Mouse (Mus musculus): ENCODE measurements around the gene Arhgap27.

The Arhgap27 gene

DNA sequence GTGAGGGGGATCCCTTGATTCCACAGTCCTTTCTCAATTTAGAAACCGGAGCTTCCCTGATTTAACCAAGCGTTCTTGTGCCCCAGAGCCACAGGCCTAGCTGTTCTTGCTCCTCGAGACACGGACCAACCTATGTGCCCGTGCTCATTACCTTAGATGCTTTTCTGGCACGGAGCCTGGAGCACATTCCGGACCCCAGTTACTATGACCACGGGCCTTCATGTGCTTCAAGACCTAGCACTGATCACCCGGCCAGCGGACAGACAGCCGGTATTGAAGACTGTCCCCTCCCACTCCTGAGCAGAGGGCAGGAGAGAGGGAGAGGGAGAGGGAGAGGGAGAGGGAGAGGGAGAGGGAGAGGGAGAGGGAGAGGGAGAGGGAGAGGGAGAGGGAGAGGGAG is 8.2 kb downstream of the Arhgap27 start:
- no peak for DNase-seq

DNA sequence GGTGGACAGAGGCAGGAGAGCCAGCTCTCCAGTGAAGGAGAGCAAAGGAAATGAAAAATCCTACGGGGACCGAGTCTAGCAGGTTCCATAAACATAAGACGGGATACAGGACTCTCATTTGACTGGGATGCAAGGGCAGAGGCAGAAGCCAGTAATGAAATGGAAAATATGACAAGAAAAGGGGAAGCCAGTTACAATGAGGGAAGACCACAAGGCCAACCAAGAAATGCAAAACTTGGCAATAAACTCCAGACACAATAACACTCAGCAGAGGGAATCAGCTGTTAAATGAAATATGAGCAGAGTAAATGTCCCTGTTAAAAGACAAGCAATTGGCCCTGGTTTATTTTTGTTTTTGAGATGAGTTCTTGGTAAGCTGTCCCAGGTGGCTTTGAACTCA is 9.5 kb downstream of the Arhgap27 start:
- no peak for DNase-seq

DNA sequence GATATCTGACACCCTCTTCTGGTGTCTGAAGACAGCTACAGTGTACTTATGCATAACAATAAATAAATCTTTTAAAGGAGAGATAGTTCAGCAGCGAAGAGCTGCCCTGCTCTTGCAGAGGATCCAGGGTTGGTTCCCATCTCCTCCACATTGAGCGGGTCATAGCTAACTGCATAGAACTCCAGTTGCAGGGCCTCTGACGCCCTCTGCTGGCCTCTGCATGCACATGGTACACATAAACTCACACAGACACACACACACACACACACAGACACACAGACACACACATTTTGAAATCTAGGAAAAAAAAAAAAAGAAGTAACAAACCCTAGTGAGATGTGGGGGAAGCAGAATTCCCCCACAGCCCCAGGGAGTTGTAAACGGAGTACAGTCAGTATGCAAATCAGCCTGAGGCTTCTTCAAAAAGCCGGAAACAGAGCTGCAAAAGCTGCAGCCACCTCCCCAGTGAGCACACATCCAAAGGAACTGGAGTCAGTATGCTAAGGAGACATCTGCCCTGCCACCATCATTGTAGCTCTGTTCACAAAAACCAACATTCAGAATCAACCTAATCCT is 11.2 kb downstream of the Arhgap27 start:
- no peak for DNase-seq

DNA sequence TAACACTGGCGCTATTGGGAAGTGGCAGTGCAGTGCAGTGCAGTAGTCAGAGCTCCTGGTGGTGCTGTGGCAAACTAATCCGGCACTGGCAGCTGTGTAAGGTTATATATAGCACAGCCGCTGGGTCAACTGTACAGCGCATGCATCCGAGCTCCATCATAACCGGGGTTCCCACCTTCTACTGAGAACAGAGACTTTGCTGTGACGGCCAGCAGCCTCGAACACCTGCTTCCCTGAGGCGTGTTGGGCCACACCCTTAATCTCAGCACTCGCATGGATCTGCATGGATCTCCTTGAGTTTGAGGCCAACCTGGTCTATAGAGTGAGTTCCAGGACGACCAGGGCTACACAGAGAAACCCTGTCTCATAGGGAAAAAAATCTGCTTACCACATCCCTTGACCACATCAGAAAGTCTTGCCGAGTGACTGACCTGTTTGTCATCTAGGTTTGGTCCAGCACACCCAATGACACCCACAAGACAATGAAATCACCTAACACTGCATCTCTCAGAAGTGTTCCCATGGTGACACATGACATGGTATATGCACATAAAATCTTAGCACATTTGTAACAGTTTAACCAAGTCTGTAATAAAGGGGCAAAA is 12.7 kb downstream of the Arhgap27 start:
- DNase-seq = no peak

- no peak for DNase-seq
Observed at GRCm38 (mm10) chr11:103349699-103350098, 13.8 kb downstream of the Arhgap27 start.

GRCm38 (mm10) chr11:103346657-103347056 is 16.8 kb downstream of the Arhgap27 start:
- peak; percentile 83 for DNase-seq

GRCm38 (mm10) chr11:103346236-103346635 is 17.3 kb downstream of the Arhgap27 start:
- DNase-seq = peak; percentile 28

GRCm38 (mm10) chr11:103345408-103346091 is 17.9 kb downstream of the Arhgap27 start:
- no peak for DNase-seq

GRCm38 (mm10) chr11:103344494-103345332 is 18.8 kb downstream of the Arhgap27 start:
- DNase-seq = peak; percentile 55

DNA sequence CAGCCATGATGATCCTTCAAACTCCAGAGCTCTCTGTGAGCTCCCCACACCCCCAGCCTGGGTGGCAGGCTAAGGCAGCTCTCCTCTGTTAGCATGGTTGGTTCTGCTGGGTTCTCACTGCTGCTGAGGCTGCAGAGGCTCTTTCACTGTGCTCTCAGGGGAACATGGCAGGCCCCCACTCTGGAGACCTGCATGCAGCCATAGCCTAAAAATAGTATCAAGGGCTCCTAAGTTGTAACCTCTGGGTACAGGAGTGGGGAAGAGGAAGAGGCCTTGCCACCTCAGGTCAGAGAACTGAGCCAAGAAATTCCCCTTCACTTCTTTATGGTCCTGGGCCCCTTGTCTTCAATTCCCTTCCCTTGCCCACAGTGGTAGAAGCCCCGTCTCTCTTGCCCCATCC is 19.6 kb downstream of the Arhgap27 start:
- no peak for DNase-seq

DNA sequence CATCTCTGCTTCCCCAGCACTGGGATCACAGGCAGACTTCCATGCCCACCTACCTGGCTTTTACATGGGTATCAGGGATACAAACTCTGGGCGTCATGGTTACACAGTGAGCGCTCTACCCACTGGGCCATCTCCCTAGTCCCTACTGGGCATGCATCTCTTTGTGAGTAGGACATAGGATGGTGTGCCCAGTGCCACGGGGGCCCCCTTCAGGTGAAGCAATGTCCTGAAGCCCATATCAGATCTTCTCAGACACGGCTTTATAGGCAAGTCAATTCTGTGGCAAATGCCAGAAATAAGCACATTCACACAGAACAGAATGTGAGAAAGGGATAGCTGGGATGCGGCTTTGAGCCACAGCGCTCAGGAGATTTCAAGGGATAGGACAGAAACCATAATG is 20.4 kb downstream of the Arhgap27 start:
- DNase-seq = no peak

GRCm38 (mm10) chr11:103340677-103341076 is 22.8 kb downstream of the Arhgap27 start:
- DNase-seq = no peak

GRCm38 (mm10) chr11:103340130-103340529 is 23.4 kb downstream of the Arhgap27 start:
- DNase-seq = no peak

GRCm38 (mm10) chr11:103339414-103340119 is 23.9 kb downstream of the Arhgap27 start:
- DNase-seq = no peak

- no peak for DNase-seq
Observed at GRCm38 (mm10) chr11:103338671-103339070, 24.8 kb downstream of the Arhgap27 start.

DNA sequence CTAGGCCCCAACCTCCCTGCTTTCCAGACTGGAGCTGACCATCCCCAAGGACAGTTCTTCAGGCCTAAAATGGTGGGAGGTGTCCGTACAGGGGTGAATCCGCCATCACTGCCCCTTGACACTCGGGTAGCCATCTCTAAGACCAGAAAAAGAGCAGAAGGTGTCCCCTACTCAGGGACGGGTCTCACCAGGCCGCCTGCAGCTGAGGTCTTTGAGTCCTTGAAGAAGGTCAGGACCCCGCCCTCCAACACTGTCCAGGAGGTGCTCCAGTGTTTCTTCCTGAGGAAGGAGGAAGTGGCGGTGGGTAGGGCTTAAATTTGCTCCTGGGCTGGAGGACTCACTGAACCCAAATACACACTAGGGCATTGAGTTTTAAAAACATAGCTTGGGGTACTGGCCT is 25.4 kb downstream of the Arhgap27 start:
- peak; percentile 26 for DNase-seq

GRCm38 (mm10) chr11:103337180-103337579 is 26.3 kb downstream of the Arhgap27 start:
- no peak for DNase-seq

DNA sequence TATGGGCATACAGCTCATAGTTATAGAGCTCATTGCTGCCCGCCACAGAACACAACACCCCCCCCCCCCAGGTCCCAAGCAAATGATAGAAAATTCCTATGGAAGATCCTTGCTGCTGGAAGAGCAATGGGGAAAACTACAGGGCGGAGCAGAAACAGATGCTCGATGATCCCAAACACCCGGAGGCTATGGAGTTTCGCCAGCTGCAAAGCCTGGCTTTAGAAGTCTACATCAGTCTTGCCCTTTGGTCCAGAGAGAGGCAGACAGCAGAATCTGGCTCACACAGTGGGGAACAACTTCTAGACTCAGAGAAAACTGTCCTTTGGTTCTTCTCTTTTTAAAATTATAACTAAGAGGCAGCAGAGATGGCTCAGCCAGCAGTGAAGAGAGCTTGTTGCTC is 27.9 kb downstream of the Arhgap27 start:
- DNase-seq = no peak

DNA sequence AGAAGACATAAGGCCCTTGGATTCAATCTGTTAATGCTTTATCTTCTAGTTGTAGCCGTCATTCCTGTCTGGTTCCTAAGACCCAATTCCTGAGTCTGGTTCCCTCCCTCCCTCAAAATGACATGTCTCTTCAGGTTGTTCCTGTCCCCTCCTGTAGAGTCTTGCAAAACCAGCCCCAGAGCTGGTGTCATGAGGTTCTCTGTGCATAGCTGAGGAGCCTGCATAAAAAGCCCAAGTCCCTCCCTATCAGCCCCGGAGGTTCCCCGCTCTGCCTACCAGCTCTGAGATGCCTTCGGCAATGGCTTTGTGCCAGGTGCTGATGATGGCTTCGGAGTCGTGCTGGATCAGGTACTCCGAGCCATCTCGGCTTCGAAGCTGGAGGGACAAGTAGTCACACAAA is 28.6 kb downstream of the Arhgap27 start:
- DNase-seq = no peak

GRCm38 (mm10) chr11:103333719-103334398 is 29.6 kb downstream of the Arhgap27 start:
- peak; percentile 48 for DNase-seq

DNA sequence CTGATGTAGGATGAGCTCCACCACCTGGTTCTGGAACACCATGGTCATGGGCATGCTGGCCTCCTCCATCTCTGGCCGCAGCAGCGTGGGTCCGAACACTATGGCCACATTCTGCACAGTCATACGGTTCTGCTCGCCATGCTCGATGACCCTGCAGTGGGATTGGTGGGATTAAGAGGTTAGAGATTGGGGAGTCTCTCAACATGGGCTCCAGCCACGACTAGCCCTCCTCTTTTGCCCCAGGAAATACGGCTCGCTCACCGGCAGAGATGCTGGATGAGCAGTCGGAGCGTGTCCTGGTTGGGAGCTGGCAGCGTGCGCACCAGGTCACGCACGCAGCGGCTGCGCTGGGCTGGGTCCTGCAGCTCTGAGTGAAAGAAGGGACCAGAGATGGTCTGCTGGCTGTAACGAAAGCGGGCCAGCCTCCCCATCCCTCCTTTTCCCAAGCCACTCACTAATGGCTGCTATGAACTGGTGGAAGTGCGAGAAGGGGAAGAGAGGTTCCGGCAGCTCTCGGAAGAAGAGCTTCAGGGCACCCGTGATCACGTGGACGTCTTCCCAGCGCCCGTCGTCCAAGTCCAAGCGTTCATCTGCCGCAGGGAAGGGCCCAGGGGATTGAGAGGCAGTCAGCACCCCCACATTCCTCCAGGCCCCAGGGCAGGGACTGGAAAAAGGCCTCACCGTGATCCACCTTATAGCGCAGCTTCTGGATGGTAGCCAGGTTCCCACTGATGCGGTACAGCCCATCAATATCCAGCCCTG is 30.4 kb downstream of the Arhgap27 start:
- DNase-seq = no peak

Measured in lung, postnatal 36 days (tissue).